Mouse (Mus musculus) stomach, postnatal 0 days (tissue): ENCODE measurements around the gene Rbms1.

Source experiments
- CTCF ChIP-seq: IDR thresholded peaks from 2 replicates; pipeline ENCODE4 v1.5.1; 2016; ENCODE audit warnings: antibody characterized with exemption, low read depth, mild to moderate bottlenecking, moderate library complexity
- EP300 ChIP-seq: optimal IDR thresholded peaks from 2 replicates; pipeline ENCODE3; 2016; ENCODE audit warnings: antibody characterized with exemption

GRCm38 (mm10) chr2:60750591-60750990 is 212.4 kb downstream of the Rbms1 start:
- TF ChIP-seq CTCF (no peak), EP300 (no peak)
